Mouse (Mus musculus) testis, adult 2 months (tissue): ENCODE results near the gene Myo5a. TPM values are rescaled to one million over a fixed set of nuclear protein-coding genes. Genes with fewer than 3 reads are reported as not detected.

Experiments used
- H3K27ac ChIP-seq: fragments of 200-500 bp; 2 replicates; pipeline ENCODE4 v1.5.1; 2012; ENCODE audit warnings: low read depth, low read length; ENCODE audit not compliant: control insufficient read depth, insufficient read depth
- H3K27me3 ChIP-seq: fragments of 200-500 bp; 2 replicates; pipeline ENCODE4 v1.6.1; 2012; ENCODE audit warnings: mild to moderate bottlenecking, low read length, moderate library complexity; ENCODE audit not compliant: control insufficient read depth, insufficient read depth
- H3K36me3 ChIP-seq: fragments of 200-500 bp; 2 replicates; pipeline ENCODE4 v1.6.1; 2012; ENCODE audit warnings: mild to moderate bottlenecking, low read length; ENCODE audit not compliant: control insufficient read depth, insufficient read depth
- H3K4me1 ChIP-seq: fragments of 200-500 bp; 2 replicates; pipeline ENCODE4 v1.6.1; 2012; ENCODE audit warnings: low read length; ENCODE audit not compliant: control insufficient read depth, insufficient read depth
- H3K4me3 ChIP-seq: fragments of 200-500 bp; 2 replicates; pipeline ENCODE4 v1.5.1; 2012; ENCODE audit warnings: low read depth, mild to moderate bottlenecking, low read length, moderate library complexity, mixed read lengths; ENCODE audit not compliant: control insufficient read depth
- CTCF ChIP-seq: fragments of 200-500 bp; IDR thresholded peaks from 2 replicates; pipeline ENCODE4 v1.5.1; 2012; ENCODE audit warnings: low read depth, mild to moderate bottlenecking, inconsistent platforms, low read length, moderate library complexity; ENCODE audit not compliant: control insufficient read depth, insufficient read depth, insufficient replicate concordance
- POLR2A ChIP-seq: fragments of 200-500 bp; IDR thresholded peaks from 2 replicates; pipeline ENCODE4 v1.6.1; 2012; ENCODE audit warnings: low read depth, mild to moderate bottlenecking, inconsistent platforms, low read length, moderate library complexity; ENCODE audit not compliant: control insufficient read depth
- polyA plus RNA-seq: library from polyadenylated mRNA; depleted of rRNA; stranded (reverse); fragments of >200 nt; gene quantifications from 2 replicates; pipeline ENCODE4 v1.2.3, GENCODE M21; 2012; rRNA removed

Myo5a gene
- polyA plus RNA-seq, 1 experiment, result 7.6 TPM

DNA sequence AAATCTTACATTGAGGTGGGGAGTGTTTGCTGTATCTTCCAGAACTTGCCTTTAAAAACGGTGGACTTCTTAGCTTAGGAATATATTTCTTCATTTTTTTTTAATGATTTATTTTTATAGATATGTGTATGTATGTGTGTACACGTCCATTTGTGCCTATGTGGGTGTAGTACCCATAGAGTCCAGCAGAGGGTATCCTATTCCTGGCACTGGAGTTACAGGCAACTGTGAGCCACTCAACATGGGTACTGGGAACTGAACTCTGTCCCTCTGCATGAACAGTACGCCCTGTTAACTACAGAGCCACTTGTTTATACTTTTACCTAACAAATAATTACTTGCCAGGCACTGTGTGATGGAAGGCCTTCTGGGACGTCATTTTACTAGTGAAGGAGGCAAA is 188.8 kb downstream of the Myo5a start:
- no peak overlapping the region for H3K27ac ChIP-seq
- TF ChIP-seq CTCF (no peak), POLR2A (no peak)
- no peaks in the 10 kb centered on the region for H3K36me3 ChIP-seq
- H3K27me3 ChIP-seq, result no peaks in the 10 kb centered on the region
- H3K4me1 ChIP-seq, result no peaks in the 10 kb centered on the region
- no peak overlapping the region for H3K4me3 ChIP-seq

DNA sequence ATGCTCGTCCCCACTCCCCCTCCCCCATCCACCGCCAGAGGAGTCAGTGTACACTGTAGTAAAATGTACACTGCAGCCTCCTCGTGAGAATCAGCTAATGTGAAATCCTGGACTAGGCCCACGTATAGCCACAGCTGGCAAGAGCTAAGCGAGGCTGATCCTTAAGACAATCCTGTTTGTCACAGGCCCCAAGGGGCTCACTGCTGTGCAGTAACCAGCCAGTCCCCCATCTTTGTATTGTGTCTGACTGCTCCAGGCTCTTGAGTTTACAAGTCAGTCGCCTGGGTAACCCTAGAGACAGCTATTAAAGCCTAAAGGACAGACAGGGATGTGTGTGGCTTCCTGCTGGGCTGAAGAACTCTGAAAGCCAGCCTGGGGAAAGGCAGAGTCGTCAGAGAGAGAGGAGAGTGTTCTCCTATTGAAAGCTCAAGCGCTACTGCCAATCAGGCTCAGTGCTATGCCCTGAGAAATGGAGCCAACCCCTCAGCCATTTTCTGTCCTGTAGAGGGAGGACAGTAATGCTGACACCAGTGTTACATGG is 190.6 kb downstream of the Myo5a start:
- H3K27me3 ChIP-seq, result no peaks in the 10 kb centered on the region
- no peaks in the 10 kb centered on the region for H3K4me1 ChIP-seq
- H3K4me3 ChIP-seq, result no peak overlapping the region
- no peaks in the 10 kb centered on the region for H3K36me3 ChIP-seq
- TF ChIP-seq POLR2A (no peak), CTCF (no peak)
- no peak overlapping the region for H3K27ac ChIP-seq

GRCm38 (mm10) chr9:75262235-75262826 is 191.5 kb downstream of the Myo5a start:
- Histone ChIP-seq H3K4me3 (no peak overlapping the region), H3K4me1 (no peaks in the 10 kb centered on the region), H3K27me3 (no peaks in the 10 kb centered on the region), H3K27ac (no peak overlapping the region), H3K36me3 (no peaks in the 10 kb centered on the region)
- TF ChIP-seq CTCF (no peak), POLR2A (no peak)

DNA sequence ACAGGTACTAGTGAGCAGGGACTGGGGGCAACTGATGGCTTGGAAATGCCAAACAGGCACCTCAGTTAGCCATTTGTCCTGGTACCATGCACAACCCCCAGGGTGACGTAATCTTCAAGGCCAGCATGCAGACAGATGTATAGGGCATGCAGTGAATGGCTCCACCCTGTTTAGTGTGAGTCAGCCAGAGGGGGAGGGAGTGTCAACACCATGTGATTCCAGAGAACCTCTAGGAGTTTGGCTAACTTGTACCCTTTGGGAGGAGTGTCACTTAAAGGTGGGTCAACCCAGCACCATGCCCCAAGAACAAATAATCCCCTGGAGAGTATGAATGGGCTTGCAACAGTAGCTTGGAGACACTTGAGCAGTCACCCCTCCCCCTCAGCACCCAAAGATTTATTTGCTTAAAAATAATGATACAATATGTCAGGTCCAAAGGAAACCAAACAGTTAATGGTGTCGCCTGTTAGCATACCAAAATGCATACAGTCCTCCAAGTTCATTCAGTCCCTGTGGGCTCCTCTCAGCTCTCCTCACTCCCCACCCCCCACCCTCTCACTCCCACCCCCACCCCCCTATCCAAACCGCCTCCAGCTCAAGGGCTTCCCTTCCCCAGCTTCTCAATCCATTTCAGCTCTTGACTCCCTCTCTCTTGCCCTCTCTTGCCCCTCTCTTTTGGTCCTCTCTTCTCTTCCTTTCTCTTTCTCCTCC is 193.3 kb downstream of the Myo5a start:
- TF ChIP-seq POLR2A, result no peak
- TF ChIP-seq CTCF, result no peak
- Histone ChIP-seq H3K4me1 (no peaks in the 10 kb centered on the region), H3K36me3 (no peaks in the 10 kb centered on the region), H3K27me3 (no peaks in the 10 kb centered on the region), H3K4me3 (no peak overlapping the region), H3K27ac (no peak overlapping the region)

DNA sequence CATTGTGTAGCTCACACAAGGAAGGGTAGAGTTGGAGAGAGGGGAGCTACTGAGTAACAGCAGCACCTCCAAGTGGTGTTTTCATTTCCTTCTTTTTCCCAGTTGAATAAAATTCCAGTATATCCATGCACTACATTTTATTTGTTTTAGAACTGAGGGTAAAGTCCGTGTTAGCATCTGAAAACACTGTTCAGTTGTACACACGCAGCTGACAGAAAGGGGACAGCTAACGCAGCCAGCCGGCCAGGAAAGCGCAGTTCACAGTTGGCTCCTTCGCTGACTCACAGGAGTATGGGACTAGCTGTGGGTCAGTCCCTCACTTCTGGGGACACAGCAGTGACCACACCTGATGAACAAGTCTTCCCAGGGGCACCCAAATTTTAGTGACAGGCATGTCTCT is 196.3 kb downstream of the Myo5a start:
- Histone ChIP-seq H3K27ac (no peak overlapping the region), H3K27me3 (no peaks in the 10 kb centered on the region), H3K4me3 (no peak overlapping the region), H3K4me1 (no peaks in the 10 kb centered on the region), H3K36me3 (no peaks in the 10 kb centered on the region)
- no peak for TF ChIP-seq CTCF
- no peak for TF ChIP-seq POLR2A

DNA sequence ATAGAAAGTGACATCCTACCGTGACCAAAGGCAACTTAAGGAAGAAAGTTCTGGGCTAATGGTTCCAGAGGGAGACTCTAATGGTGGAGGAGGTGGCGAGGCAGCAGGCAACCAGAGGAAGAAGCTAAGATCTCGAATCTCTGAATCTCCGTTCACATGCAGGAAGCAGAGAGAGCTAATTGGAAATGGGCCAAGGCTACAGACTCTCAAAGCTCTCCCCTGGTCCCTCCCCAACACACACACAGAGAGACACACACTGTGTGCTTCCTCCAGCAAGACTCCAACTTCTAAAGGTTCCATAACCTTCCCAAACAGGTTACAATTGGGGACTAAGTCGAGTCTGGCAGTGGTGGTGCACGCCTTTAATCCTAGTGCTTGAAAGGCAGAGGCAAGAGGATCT is 199.6 kb downstream of the Myo5a start:
- Histone ChIP-seq H3K36me3 (no peaks in the 10 kb centered on the region), H3K27ac (no peak overlapping the region), H3K27me3 (no peaks in the 10 kb centered on the region), H3K4me3 (no peak overlapping the region), H3K4me1 (no peaks in the 10 kb centered on the region)
- TF ChIP-seq CTCF (no peak), POLR2A (no peak)

DNA sequence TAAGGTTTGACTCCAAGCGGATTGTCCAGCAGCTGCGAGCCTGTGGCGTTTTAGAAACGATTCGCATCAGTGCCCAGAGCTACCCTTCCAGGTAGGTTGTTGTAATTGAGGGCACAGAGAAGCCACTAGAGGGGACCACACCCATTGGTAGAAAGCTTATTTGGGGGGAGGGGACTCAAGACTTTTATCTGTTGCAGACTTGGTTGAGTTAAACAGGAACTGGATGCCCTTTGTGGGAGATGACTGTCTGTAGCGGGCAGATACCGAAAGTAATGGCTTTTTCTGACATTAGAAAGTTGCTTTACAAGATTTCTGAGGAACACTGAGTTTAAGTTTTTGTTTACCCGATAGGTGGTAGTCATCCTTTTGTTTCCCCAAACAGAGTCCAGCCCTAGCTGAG is 200.7 kb downstream of the Myo5a start:
- H3K27ac ChIP-seq, result no peak overlapping the region
- no peaks in the 10 kb centered on the region for H3K36me3 ChIP-seq
- H3K4me1 ChIP-seq, result no peaks in the 10 kb centered on the region
- TF ChIP-seq POLR2A (no peak), CTCF (no peak)
- H3K4me3 ChIP-seq, result no peak overlapping the region
- no peaks in the 10 kb centered on the region for H3K27me3 ChIP-seq

Other genes with a start within 250 kb of the Myo5a start
- 0.12 and 0.18 TPM in 2 replicates for gene Onecut1, start 209.1 kb upstream of the Myo5a start, polyA plus RNA-seq
- 12.1 and 13.8 TPM in 2 replicates for gene Fam214a, start 118.1 kb upstream of the Myo5a start, polyA plus RNA-seq
- gene Arpp19, start 33.4 kb upstream of the Myo5a start, polyA plus RNA-seq, result 8.9 and 14.0 TPM in 2 replicates
- 1.3 and 1.6 TPM in 2 replicates for gene Myo5c, start 161.0 kb downstream of the Myo5a start, polyA plus RNA-seq
- 3.7 and 4.0 TPM in 2 replicates for gene Gnb5, start 235.3 kb downstream of the Myo5a start, polyA plus RNA-seq